Comparison of ENCODE assay signal across 20 mouse cellular contexts in genomic region chr2:147926861-147927260, GRCm38 (mm10).
DNase-seq lines count a peak whose midpoint lies in the region; ATAC-seq and TF ChIP-seq lines count a peak whose summit lies in the region.
"Had no signal": no experiment of that assay in that cellular context is flagged by ENCODE, and none has a peak within 500 bp of the region (broad histone marks: within the 10 kb centered on the region; RNA-seq: fewer than 3 reads in every experiment).

No protein-coding gene starts in this region.

- no peak overlapping the region for H3K4me2 ChIP-seq in lung, embryonic 15.5 days
- H3K4me2 ChIP-seq in myocyte (ENCODE audit: low read depth), result peak overlapping the region; percentile 59
- H3K4me2 ChIP-seq: embryonic facial prominence, embryonic 13.5 days; forebrain, embryonic 13.5 days; heart, embryonic 13.5 days; hindbrain, embryonic 12.5 days had no signal

- ATAC-seq in lung, embryonic 15.5 days (ENCODE audit: borderline replicate concordance, extremely low read depth, low FRiP score, low TSS enrichment), result peak; percentile 72
- ATAC-seq: forebrain, embryonic 13.5 days; forebrain, postnatal 0 days; hindbrain, embryonic 16.5 days had no signal

- no peak for TF ChIP-seq POLR2A in lung, adult 2 months (IDR thresholded peaks at IDR 0.05; ENCODE audit: borderline replicate concordance, extremely low read depth, low read depth, low read length)
- TF ChIP-seq POLR2A in myocyte (IDR thresholded peaks at IDR 0.05; ENCODE audit: insufficient read length, low read depth), result no peak

- no peaks in the 10 kb centered on the region for H3K9me3 ChIP-seq in lung, embryonic 15.5 days
- H3K9me3 ChIP-seq: embryonic facial prominence, embryonic 13.5 days; forebrain, embryonic 13.5 days; heart, embryonic 13.5 days; hindbrain, embryonic 12.5 days had no signal

- H3K36me3 ChIP-seq in lung, embryonic 15.5 days, result no peaks in the 10 kb centered on the region
- H3K36me3 ChIP-seq in myocyte (ENCODE audit: control insufficient read depth, insufficient read depth), result no peaks in the 10 kb centered on the region
- H3K36me3 ChIP-seq: embryonic facial prominence, embryonic 13.5 days; heart, embryonic 13.5 days; hindbrain, embryonic 12.5 days had no signal

- H3K4me1 ChIP-seq in lung, adult 2 months (ENCODE audit: control insufficient read depth, insufficient read depth, low read length), result peaks cover 5% of the 10 kb centered on the region; the same call in 1 of the 2 replicates
- H3K4me1 ChIP-seq in lung, embryonic 15.5 days, result peaks cover 21% of the 10 kb centered on the region
- H3K4me1 ChIP-seq: heart, embryonic 13.5 days; hindbrain, embryonic 12.5 days had no signal

- 59% methylated on average over 3 of the region's 3 CpGs for WGBS in lung, adult 2 months
- WGBS in lung, embryonic 15.5 days, result 52% methylated on average over 3 of the region's 3 CpGs

- H3K79me2 ChIP-seq in myocyte (ENCODE audit: control insufficient read depth, insufficient read depth), result no peaks in the 10 kb centered on the region

- H3K27ac ChIP-seq in lung, embryonic 15.5 days, result peak overlapping the region; percentile 37; the same call in 1 of the 2 replicates
- H3K27ac ChIP-seq in left cerebral cortex, adult 2 months, result no peak overlapping the region
- H3K27ac ChIP-seq: embryonic facial prominence, embryonic 13.5 days; forebrain, embryonic 13.5 days; gastrocnemius, adult 2 months; heart, embryonic 13.5 days; hindbrain, embryonic 12.5 days had no signal

- H3K9ac ChIP-seq in lung, embryonic 15.5 days, result no peak overlapping the region
- H3K9ac ChIP-seq: embryonic facial prominence, embryonic 13.5 days; forebrain, embryonic 13.5 days; forebrain, postnatal 0 days; heart, embryonic 13.5 days; hindbrain, embryonic 12.5 days had no signal

- intact Hi-C loops in left cerebral cortex, adult 2 months (cut with DNase I), result no loop called here

- H3ac ChIP-seq in myocyte (ENCODE audit: control insufficient read depth, insufficient read length), result no peak overlapping the region

- H3K27me3 ChIP-seq in lung, embryonic 15.5 days, result no peaks in the 10 kb centered on the region
- no peaks in the 10 kb centered on the region for H3K27me3 ChIP-seq in myocyte (ENCODE audit: control insufficient read depth, insufficient read depth, insufficient read length)
- H3K27me3 ChIP-seq: embryonic facial prominence, embryonic 13.5 days; forebrain, embryonic 13.5 days; heart, embryonic 13.5 days; hindbrain, embryonic 12.5 days had no signal

- no peak overlapping the region for H3K4me3 ChIP-seq in lung, adult 2 months (replicated peaks; ENCODE audit: extremely low read depth, low read depth, low read length)
- no peak overlapping the region for H3K4me3 ChIP-seq in lung, embryonic 15.5 days
- H3K4me3 ChIP-seq in myocyte, result no peak overlapping the region
- H3K4me3 ChIP-seq in left cerebral cortex, adult 2 months, result no peak overlapping the region
- H3K4me3 ChIP-seq: embryonic facial prominence, embryonic 13.5 days; forebrain, embryonic 13.5 days; gastrocnemius, adult 2 months; heart, embryonic 13.5 days; hindbrain, embryonic 12.5 days had no signal

- no peak for TF ChIP-seq CTCF in lung, adult 2 months (IDR thresholded peaks at IDR 0.05; ENCODE audit: insufficient read depth, low read length)
- TF ChIP-seq CTCF in left cerebral cortex, adult 2 months (IDR thresholded peaks at IDR 0.05), result no peak

- peak; percentile 52 for DNase-seq in lung, adult 2 months
- DNase-seq in lung, postnatal 14 days, result peak; percentile 24
- DNase-seq in left cerebral cortex, adult 2 months (ENCODE audit: extremely low spot score in 1 of 2, low spot score in 2 of 2), result no peak
- no peak for DNase-seq in spleen, postnatal 14 days (ENCODE audit: low spot score in 2 of 2)
- DNase-seq in frontal cortex, postnatal 10 days (ENCODE audit: low spot score in 2 of 2), result no peak
- DNase-seq: adrenal gland, postnatal 10 days; cerebellum, adult 11-12 months; cerebellum, adult 9-10 months; cerebellum, postnatal 25 days; forebrain, postnatal 0 days; gastrocnemius, adult 2 months; gastrocnemius, postnatal 25 days; heart, postnatal 36 days had no signal

TF ChIP-seq in myocyte, 11 proteins besides CTCF, POLR2A, EP300 and RAD21:
- TF ChIP-seq POLR2AphosphoS2 (IDR thresholded peaks at IDR 0.05; ENCODE audit: insufficient read length, low read depth) (no peak), E2F4 (IDR thresholded peaks at IDR 0.05; ENCODE audit: insufficient read depth) (no peak), TCF12 (IDR thresholded peaks at IDR 0.05; ENCODE audit: insufficient read depth, poor library complexity, severe bottlenecking) (no peak), REST (IDR thresholded peaks at IDR 0.05; ENCODE audit: insufficient read depth, insufficient read length) (no peak), MYOD1 (IDR thresholded peaks at IDR 0.05; ENCODE audit: control insufficient read depth in 1 of 3, insufficient read length in 2 of 3, low read depth in 2 of 3) (no peak), USF1 (IDR thresholded peaks at IDR 0.05; ENCODE audit: low read depth) (no peak), CEBPB (IDR thresholded peaks at IDR 0.05; ENCODE audit: insufficient read depth, poor library complexity, severe bottlenecking) (no peak), TCF3 (IDR thresholded peaks at IDR 0.05; ENCODE audit: insufficient read length, low read depth) (no peak), MYOG (IDR thresholded peaks at IDR 0.05; ENCODE audit: control insufficient read depth in 1 of 3, insufficient read depth in 1 of 3, insufficient read length in 2 of 3, low read depth in 2 of 3) (no peak), SRF (IDR thresholded peaks at IDR 0.05; ENCODE audit: control insufficient read depth, insufficient read length, low read depth) (no peak)

Comparison
In these comparisons a context has a peak if more than half of its experiments do, and no peak if none do; other contexts are left out.
1. DNase-seq: peak in lung, adult 2 months (single experiment) and lung, postnatal 14 days (single experiment); none in left cerebral cortex, adult 2 months (0 of 2), spleen, postnatal 14 days (0 of 2) and frontal cortex, postnatal 10 days (0 of 2).